Mouse (Mus musculus) forebrain, embryonic 14.5 days (tissue): Measurements from ENCODE around the gene Sdhb. TPM values are rescaled to one million over a fixed set of nuclear protein-coding genes. Genes with fewer than 3 reads are reported as not detected.

Experiments
- ATAC-seq: fragments of 200-750 bp; cut with Nextera tagmentation; 2 replicates; pipeline ENCODE4 v1.8.0; 2017; ENCODE audit warnings: mild to moderate bottlenecking, moderate library complexity
- DNase-seq: peaks from one replicate; pipeline ENCODE4 v3.0.0-alpha.2; 2015; ENCODE audit warnings: low spot score
- H3K27ac ChIP-seq: fragments of 300-500 bp; sonication (generic); 2 replicates; pipeline ENCODE4 v1.5.1; 2014; ENCODE audit warnings: low read depth, mild to moderate bottlenecking, control low read depth, low read length, moderate library complexity
- H3K27me3 ChIP-seq: fragments of 300-500 bp; sonication (generic); replicated peaks from 2 replicates; pipeline ENCODE4 v1.6.1; 2014; ENCODE audit warnings: low read length, control low read depth, mixed read lengths; ENCODE audit not compliant: control insufficient read depth, insufficient read depth
- H3K36me3 ChIP-seq: fragments of 300-500 bp; sonication (generic); 2 replicates; pipeline ENCODE4 v1.6.1; 2014; ENCODE audit warnings: low read length, control low read depth; ENCODE audit not compliant: control insufficient read depth, insufficient read depth
- H3K4me1 ChIP-seq: fragments of 300-500 bp; sonication (generic); 2 replicates; pipeline ENCODE4 v1.6.1; 2014; ENCODE audit warnings: antibody characterized with exemption, low read length, control low read depth; ENCODE audit not compliant: control insufficient read depth, insufficient read depth
- H3K4me2 ChIP-seq: fragments of 300-500 bp; sonication (generic); 2 replicates; pipeline ENCODE4 v1.6.1; 2014; ENCODE audit warnings: mild to moderate bottlenecking, control low read depth, low read length
- H3K4me3 ChIP-seq: fragments of 300-500 bp; sonication (generic); 2 replicates; pipeline ENCODE4 v1.5.1; 2014; ENCODE audit warnings: low read depth, low read length, control low read depth
- H3K9ac ChIP-seq: fragments of 300-500 bp; sonication (generic); 2 replicates; pipeline ENCODE4 v1.6.1; 2014; ENCODE audit warnings: mild to moderate bottlenecking, low read length, control low read depth, moderate library complexity
- H3K9me3 ChIP-seq: fragments of 300-500 bp; sonication (generic); replicated peaks from 2 replicates; pipeline ENCODE4 v1.6.1; 2016; ENCODE audit warnings: low read length, control low read depth, mixed read lengths; ENCODE audit not compliant: control insufficient read depth
- WGBS: fragments of 180-500 bp; shearing (Covaris S2); extraction: QIAGEN DNeasy Blood & Tissue Kit; methylation state at CpG from one replicate; pipeline ENCODE4 v1.1.7; 2014; 5-methylcytosine and 5-hydroxymethylcytosine counted together
- polyA plus RNA-seq: library from polyadenylated mRNA; unstranded; fragments of >200 nt; fragmentation: Nextera tagmentation; extraction: Ambion mirVana; gene quantifications from 2 replicates; pipeline ENCODE4 v1.2.1, GENCODE M21; 2014

Sdhb gene
- polyA plus RNA-seq, 1 experiment from 2014 or later: 541 TPM

- Histone ChIP-seq H3K4me2 (no peak overlapping the region), H3K27me3 (no peaks in the 10 kb centered on the region), H3K4me3 (no peak overlapping the region), H3K36me3 (peaks cover 66% of the 10 kb centered on the region), H3K4me1 (no peaks in the 10 kb centered on the region), H3K27ac (no peak overlapping the region), H3K9me3 (no peaks in the 10 kb centered on the region), H3K9ac (no peak overlapping the region)
- WGBS: 94% methylated on average over 14 of the region's 14 CpGs
- DNase-seq: no peak
- ATAC-seq: no peak
These were observed 17.1 kb downstream of the Sdhb start for GRCm38 (mm10) chr4:140977886-140978692.

GRCm38 (mm10) chr4:140981605-140982004, 20.6 kb downstream of the Sdhb start:
- peaks cover 31% of the 10 kb centered on the region for H3K36me3 ChIP-seq
- H3K27ac ChIP-seq: no peak overlapping the region
- no peak overlapping the region for H3K4me3 ChIP-seq
- no peak for ATAC-seq
- no peak overlapping the region for H3K4me2 ChIP-seq
- peaks cover 5% of the 10 kb centered on the region; the same call in 1 of the 2 replicates for H3K4me1 ChIP-seq
- DNase-seq: no peak
- H3K27me3 ChIP-seq: no peaks in the 10 kb centered on the region
- no peaks in the 10 kb centered on the region for H3K9me3 ChIP-seq
- 85% methylated on average over 2 of the region's 2 CpGs for whole genome bisulfite sequencing
- H3K9ac ChIP-seq: no peak overlapping the region

GRCm38 (mm10) chr4:140982808-140983207, 21.8 kb downstream of the Sdhb start:
- DNase-seq (no peak), ATAC-seq (no peak)
- peaks cover 10% of the 10 kb centered on the region; the same call in 1 of the 2 replicates for H3K4me1 ChIP-seq
- peaks cover 20% of the 10 kb centered on the region for H3K36me3 ChIP-seq
- H3K9ac ChIP-seq: 0 out of 2 replicates have a peak overlapping the region, but pooled peaks have one; percentile 17
- WGBS: 65% methylated on average over 4 of the region's 4 CpGs
- no peak overlapping the region for H3K4me3 ChIP-seq
- H3K27me3 ChIP-seq: no peaks in the 10 kb centered on the region
- no peak overlapping the region; the same call in 1 of the 2 replicates for H3K27ac ChIP-seq
- H3K4me2 ChIP-seq: no peak overlapping the region
- H3K9me3 ChIP-seq: no peaks in the 10 kb centered on the region

- no peaks in the 10 kb centered on the region for H3K9me3 ChIP-seq
These were observed 22.4 kb downstream of the Sdhb start for GRCm38 (mm10) chr4:140983442-140983841.

GRCm38 (mm10) chr4:140984544-140984943, 23.5 kb downstream of the Sdhb start:
- ATAC-seq: no peak
- H3K4me1 ChIP-seq: peaks cover 16% of the 10 kb centered on the region
- no peak overlapping the region for H3K4me2 ChIP-seq

More at GRCm38 (mm10) chr4:140983442-140983841, 22.4 kb downstream of the Sdhb start:
- H3K36me3 ChIP-seq: peaks cover 14% of the 10 kb centered on the region
- H3K4me3 ChIP-seq: no peak overlapping the region
- H3K4me1 ChIP-seq: peaks cover 13% of the 10 kb centered on the region
- DNase-seq (peak; percentile 41), ATAC-seq (no peak)
- peak overlapping the region; percentile 48; the same call in 1 of the 2 replicates for H3K27ac ChIP-seq
- H3K4me2 ChIP-seq: no peak overlapping the region
- WGBS: 13% methylated on average over 9 of the region's 9 CpGs
- 0 out of 2 replicates have a peak overlapping the region, but pooled peaks have one; percentile 17 for H3K9ac ChIP-seq
- H3K27me3 ChIP-seq: no peaks in the 10 kb centered on the region

GRCm38 (mm10) chr4:140986024-140986710, 25.2 kb downstream of the Sdhb start:
- Histone ChIP-seq H3K27me3 (no peaks in the 10 kb centered on the region), H3K4me2 (peak overlapping the region; percentile 74), H3K9ac (peak overlapping the region; percentile 95), H3K4me1 (peaks cover 16% of the 10 kb centered on the region), H3K27ac (peak overlapping the region; percentile 75), H3K9me3 (no peaks in the 10 kb centered on the region), H3K36me3 (peaks cover 7% of the 10 kb centered on the region; the same call in 1 of the 2 replicates), H3K4me3 (peak overlapping the region; percentile 87)
- ATAC-seq (peak; percentile 35), DNase-seq (peak; percentile 14)
- WGBS: 28% methylated on average over 14 of the region's 15 CpGs

More at GRCm38 (mm10) chr4:140984544-140984943, 23.5 kb downstream of the Sdhb start:
- Histone ChIP-seq H3K36me3 (peaks cover 4% of the 10 kb centered on the region), H3K27ac (no peak overlapping the region), H3K4me3 (no peak overlapping the region), H3K27me3 (no peaks in the 10 kb centered on the region), H3K9ac (no peak overlapping the region), H3K9me3 (no peaks in the 10 kb centered on the region)
- DNase-seq: no peak
- WGBS: 92% methylated on average over 6 of the region's 6 CpGs

GRCm38 (mm10) chr4:140986711-140987395, 25.9 kb downstream of the Sdhb start, which contains the start of gene Atp13a2:
Gene Atp13a2 (plus strand): TSS chr4:140986873.
- no peaks in the 10 kb centered on the region for H3K27me3 ChIP-seq
- H3K4me3 ChIP-seq: peak within 1 kb of the TSS; percentile 87
- H3K4me2 ChIP-seq: peak within 1 kb of the TSS; percentile 74
- H3K9ac ChIP-seq: peak within 1 kb of the TSS; percentile 95
- H3K36me3 ChIP-seq: peaks cover 7% of the 10 kb centered on the region; the same call in 1 of the 2 replicates
- H3K27ac ChIP-seq: peak within 1 kb of the TSS; percentile 75
- H3K4me1 ChIP-seq: peaks cover 16% of the 10 kb centered on the region
- DNase-seq (peak; percentile 94), ATAC-seq (peak; percentile 94)
- under 1% methylated on average over 53 of the region's 58 CpGs for WGBS
- H3K9me3 ChIP-seq: no peaks in the 10 kb centered on the region

GRCm38 (mm10) chr4:140987476-140987875, 26.5 kb downstream of the Sdhb start:
- Histone ChIP-seq H3K9ac (peak overlapping the region; percentile 95), H3K9me3 (no peaks in the 10 kb centered on the region), H3K4me3 (peak overlapping the region; percentile 87), H3K4me1 (peaks cover 16% of the 10 kb centered on the region), H3K27me3 (no peaks in the 10 kb centered on the region), H3K27ac (no peak overlapping the region), H3K4me2 (peak overlapping the region; percentile 74), H3K36me3 (peaks cover 13% of the 10 kb centered on the region)
- 34% methylated on average over 7 of the region's 7 CpGs for WGBS
- DNase-seq (peak; percentile 18), ATAC-seq (no peak; the same call in 1 of the 2 replicates)
